Mouse (Mus musculus) midbrain, postnatal 0 days (tissue): ENCODE data around the gene Tmem63a. TPM values are rescaled to one million over a fixed set of nuclear protein-coding genes. Genes with fewer than 3 reads are reported as not detected.

Experiments used
- ATAC-seq: fragments of 200-750 bp; cut with Nextera tagmentation; 2 replicates; pipeline ENCODE4 v1.8.0; 2017; ENCODE audit warnings: moderate number of reproducible peaks, mild to moderate bottlenecking, moderate TSS enrichment, moderate library complexity; ENCODE audit not compliant: low FRiP score
- DNase-seq: peaks from one replicate; pipeline ENCODE4 v3.0.0-alpha.2; 2015; ENCODE audit warnings: low spot score
- H3K27ac ChIP-seq: fragments of 300-500 bp; sonication (generic); 2 replicates; pipeline ENCODE4 v1.5.1; 2014; ENCODE audit warnings: low read depth, mild to moderate bottlenecking, low read length, mixed read lengths
- H3K27me3 ChIP-seq: fragments of 300-500 bp; sonication (generic); 2 replicates; pipeline ENCODE4 v1.6.1; 2014; ENCODE audit warnings: low read length, control low read depth, mixed read lengths; ENCODE audit not compliant: insufficient read depth
- H3K36me3 ChIP-seq: fragments of 300-500 bp; sonication (generic); 2 replicates; pipeline ENCODE4 v1.6.1; 2014; ENCODE audit warnings: low read length, control low read depth, mixed read lengths; ENCODE audit not compliant: insufficient read depth
- H3K4me1 ChIP-seq: fragments of 300-500 bp; sonication (generic); 2 replicates; pipeline ENCODE4 v1.6.1; 2014; ENCODE audit warnings: mild to moderate bottlenecking, control low read depth, antibody characterized with exemption, low read length, mixed read lengths; ENCODE audit not compliant: insufficient read depth
- H3K4me2 ChIP-seq: fragments of 300-500 bp; sonication (generic); 2 replicates; pipeline ENCODE4 v1.6.1; 2014; ENCODE audit warnings: low read depth, mild to moderate bottlenecking, low read length, mixed read lengths; ENCODE audit not compliant: poor library complexity, severe bottlenecking
- H3K4me3 ChIP-seq: fragments of 300-500 bp; sonication (generic); 2 replicates; pipeline ENCODE4 v1.5.1; 2014; ENCODE audit warnings: low read depth, mild to moderate bottlenecking, low read length, moderate library complexity
- H3K9ac ChIP-seq: fragments of 300-500 bp; sonication (generic); replicated peaks from 2 replicates; pipeline ENCODE4 v1.6.1; 2014; ENCODE audit warnings: mild to moderate bottlenecking, low read length, moderate library complexity, mixed read lengths; ENCODE audit not compliant: poor library complexity, severe bottlenecking
- H3K9me3 ChIP-seq: fragments of 300-500 bp; sonication (generic); 2 replicates; pipeline ENCODE4 v1.6.1; 2016; ENCODE audit warnings: low read length, control low read depth
- CTCF ChIP-seq: IDR thresholded peaks from 2 replicates; pipeline ENCODE4 v1.5.1; 2016; ENCODE audit warnings: antibody characterized with exemption, mild to moderate bottlenecking
- WGBS: fragments of 180-500 bp; shearing (Covaris S2); extraction: QIAGEN DNeasy Blood & Tissue Kit; methylation state at CpG from one replicate; pipeline ENCODE4 v1.1.7; 2014; 5-methylcytosine and 5-hydroxymethylcytosine counted together
- polyA plus RNA-seq: library from polyadenylated mRNA; unstranded; fragments of >200 nt; fragmentation: Nextera tagmentation; extraction: Ambion mirVana; gene quantifications from 2 replicates; pipeline ENCODE4 v1.2.1, GENCODE M21; 2015
- total RNA-seq: library from RNA; depleted of rRNA; stranded (reverse); fragments of >200 nt; gene quantifications from 2 replicates; pipeline ENCODE4 v1.2.3, GENCODE M21; 2014

The Tmem63a gene
- total and polyA plus RNA-seq, 2 experiments from 2014 or later, result 1.3 to 6.4 TPM

DNA sequence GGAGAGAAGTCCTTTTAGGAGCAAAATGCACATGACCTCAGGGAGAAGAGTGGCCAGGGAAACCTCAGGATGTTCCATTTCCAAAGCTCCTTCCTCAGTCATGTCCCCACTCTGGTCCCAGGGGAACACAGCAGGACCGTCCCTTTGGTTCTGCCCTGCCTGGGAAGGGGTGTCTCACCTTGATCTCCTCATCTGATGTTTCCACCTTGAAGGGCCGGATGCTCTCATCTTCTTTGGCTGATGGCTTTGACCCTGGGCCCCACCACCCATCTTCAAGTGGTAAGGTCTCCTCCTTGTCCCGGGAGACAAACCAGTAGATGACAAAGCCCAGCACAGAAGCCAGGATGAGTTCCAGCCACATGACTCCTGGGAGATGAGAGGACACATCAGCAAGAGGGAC, 59.5 kb downstream of the Tmem63a start:
- Histone ChIP-seq H3K36me3 (no peaks in the 10 kb centered on the region), H3K4me3 (no peak overlapping the region), H3K4me1 (no peaks in the 10 kb centered on the region), H3K9me3 (no peaks in the 10 kb centered on the region), H3K4me2 (no peak overlapping the region), H3K27me3 (no peaks in the 10 kb centered on the region), H3K9ac (no peak overlapping the region), H3K27ac (no peak overlapping the region)
- WGBS, result 91% methylated on average over 3 of the region's 3 CpGs
- DNase-seq, result no peak
- TF ChIP-seq CTCF, result no peak
- no peak for ATAC-seq

GRCm38 (mm10) chr1:181003790-181004189, 61.6 kb downstream of the Tmem63a start:
- no peak overlapping the region for H3K9ac ChIP-seq
- no peak overlapping the region for H3K27ac ChIP-seq
- H3K4me3 ChIP-seq, result no peak overlapping the region
- DNase-seq (no peak), ATAC-seq (no peak)
- H3K27me3 ChIP-seq, result no peaks in the 10 kb centered on the region
- H3K36me3 ChIP-seq, result no peaks in the 10 kb centered on the region
- 77% methylated on average over 2 of the region's 2 CpGs for WGBS
- no peak for TF ChIP-seq CTCF
- H3K4me2 ChIP-seq, result no peak overlapping the region
- no peaks in the 10 kb centered on the region for H3K4me1 ChIP-seq
- no peaks in the 10 kb centered on the region for H3K9me3 ChIP-seq

DNA sequence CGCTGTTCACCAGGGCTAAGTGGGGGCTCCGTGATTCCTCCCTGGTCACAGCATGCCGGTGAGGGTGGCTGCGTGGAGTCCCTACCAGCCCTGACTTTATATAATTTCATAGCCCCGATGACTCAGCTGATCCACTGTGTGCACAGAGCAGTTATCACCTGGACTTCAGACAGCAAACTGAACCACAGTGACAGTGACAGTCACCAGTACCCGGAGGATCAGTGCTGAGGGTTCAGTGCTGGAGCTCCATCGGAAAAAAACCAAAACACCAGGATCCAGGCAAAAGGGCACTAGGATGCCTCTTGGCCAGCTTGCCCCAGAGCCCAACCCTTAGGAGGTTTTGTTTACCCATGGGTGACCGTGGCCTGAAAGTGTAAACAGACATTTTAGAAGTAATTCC, 63.2 kb downstream of the Tmem63a start:
- Histone ChIP-seq H3K27me3 (no peaks in the 10 kb centered on the region), H3K36me3 (no peaks in the 10 kb centered on the region), H3K9ac (no peak overlapping the region), H3K4me3 (no peak overlapping the region), H3K4me1 (no peaks in the 10 kb centered on the region), H3K27ac (no peak overlapping the region), H3K4me2 (no peak overlapping the region), H3K9me3 (no peaks in the 10 kb centered on the region)
- DNase-seq (no peak), ATAC-seq (no peak)
- 86% methylated on average over 8 of the region's 8 CpGs for WGBS
- TF ChIP-seq CTCF, result no peak

DNA sequence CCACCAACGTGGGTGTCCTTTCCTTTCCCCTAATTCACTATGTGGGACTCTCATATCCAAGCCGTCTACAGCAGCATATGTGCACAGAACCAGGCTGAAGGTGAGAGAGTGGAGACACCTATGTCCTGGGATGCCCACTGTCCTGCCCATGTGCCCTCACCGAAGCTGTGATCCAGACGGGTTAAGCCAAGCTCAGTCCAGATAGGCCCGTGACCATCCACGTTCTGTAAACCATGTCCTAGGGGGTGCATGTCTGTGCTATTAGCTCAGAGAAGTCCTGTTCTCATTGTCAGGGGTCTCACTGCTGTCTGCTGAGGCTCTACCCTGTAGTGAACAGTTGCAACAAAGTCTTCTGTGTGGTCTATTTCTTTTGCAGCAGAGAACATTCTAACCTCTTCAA, 65.7 kb downstream of the Tmem63a start:
- no peak for TF ChIP-seq CTCF
- no peak for ATAC-seq
- Histone ChIP-seq H3K27me3 (no peaks in the 10 kb centered on the region), H3K36me3 (no peaks in the 10 kb centered on the region), H3K4me1 (no peaks in the 10 kb centered on the region), H3K9me3 (no peaks in the 10 kb centered on the region), H3K9ac (no peak overlapping the region), H3K4me2 (no peak overlapping the region), H3K27ac (no peak overlapping the region), H3K4me3 (no peak overlapping the region)
- WGBS, result 92% methylated on average over 6 of the region's 6 CpGs
- no peak for DNase-seq

- DNase-seq, result no peak
- no peak for ATAC-seq
- WGBS, result 97% methylated on average over 2 of the region's 2 CpGs
- TF ChIP-seq CTCF, result no peak
- no peak overlapping the region for H3K9ac ChIP-seq
- H3K27me3 ChIP-seq, result no peaks in the 10 kb centered on the region
- no peak overlapping the region for H3K4me3 ChIP-seq
- H3K4me1 ChIP-seq, result no peaks in the 10 kb centered on the region
- H3K9me3 ChIP-seq, result no peaks in the 10 kb centered on the region
- no peak overlapping the region for H3K27ac ChIP-seq
- no peaks in the 10 kb centered on the region for H3K36me3 ChIP-seq
- H3K4me2 ChIP-seq, result no peak overlapping the region
Observed at GRCm38 (mm10) chr1:181008266-181008665, 66.1 kb downstream of the Tmem63a start.

DNA sequence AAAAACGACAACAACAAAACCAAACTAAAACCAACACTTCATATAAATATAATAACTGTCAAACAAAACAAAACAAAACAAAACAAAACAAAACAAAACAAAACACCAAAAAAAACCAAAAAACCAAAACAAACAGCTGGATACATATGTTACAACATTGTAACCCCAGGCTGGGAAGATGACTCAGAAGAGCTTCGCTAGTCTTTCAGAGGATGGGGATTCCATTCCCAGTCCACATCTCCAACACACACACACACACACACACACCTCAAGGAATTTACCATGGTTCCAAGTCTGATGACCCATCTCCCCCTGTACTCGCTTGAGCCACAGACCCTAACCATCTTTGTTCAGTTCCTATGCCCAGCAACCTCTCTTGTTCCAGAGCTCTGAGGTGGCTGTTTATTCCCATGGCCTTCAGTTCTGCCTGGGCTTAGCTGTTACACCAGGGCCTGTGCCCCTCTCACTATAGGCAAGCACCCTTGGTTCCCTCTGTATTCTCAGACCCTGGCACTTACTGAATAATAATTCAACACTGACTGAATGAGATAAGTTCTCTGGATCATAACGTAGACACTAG, 67.0 kb downstream of the Tmem63a start:
- Histone ChIP-seq H3K27me3 (no peaks in the 10 kb centered on the region), H3K4me1 (no peaks in the 10 kb centered on the region), H3K4me2 (no peak overlapping the region), H3K27ac (no peak overlapping the region), H3K9ac (no peak overlapping the region), H3K36me3 (no peaks in the 10 kb centered on the region), H3K9me3 (no peaks in the 10 kb centered on the region), H3K4me3 (no peak overlapping the region)
- TF ChIP-seq CTCF, result no peak
- DNase-seq (no peak), ATAC-seq (no peak)
- WGBS, result 91% methylated on average over 4 of the region's 4 CpGs
